Mouse (Mus musculus) liver, embryonic 14.5 days (tissue): ENCODE measurements around the gene Arrdc2.

Experiments
- CTCF ChIP-seq: IDR thresholded peaks from 2 replicates; pipeline ENCODE4 v1.5.1; 2016; ENCODE audit warnings: antibody characterized with exemption, low read depth, control low read depth
- EP300 ChIP-seq: IDR thresholded peaks from 2 replicates; pipeline ENCODE4 v1.6.1; 2016; ENCODE audit warnings: antibody characterized with exemption, low read depth

- TF ChIP-seq CTCF (no peak), EP300 (no peak)
These were observed 35.6 kb downstream of the Arrdc2 start for GRCm38 (mm10) chr8:70803761-70804480.
